Mouse (Mus musculus) forebrain, embryonic 12.5 days (tissue): ENCODE data around the gene Rin3. TPM values are rescaled to one million over a fixed set of nuclear protein-coding genes. Genes with fewer than 3 reads are reported as not detected.
A peak's percentile ranks its signal among the peaks of the same experiment; 100 is the strongest.

Experiments used
- ATAC-seq: fragments of 200-750 bp; cut with Nextera tagmentation; 2 replicates; pipeline ENCODE4 v1.8.0; 2017; ENCODE audit warnings: moderate TSS enrichment; ENCODE audit not compliant: low FRiP score
- H3K27ac ChIP-seq: fragments of 300-500 bp; sonication (generic); 2 replicates; pipeline ENCODE4 v1.5.1; 2016; ENCODE audit warnings: mild to moderate bottlenecking
- H3K27me3 ChIP-seq: fragments of 300-500 bp; sonication (generic); 2 replicates; pipeline ENCODE4 v1.6.1; 2016; ENCODE audit warnings: mild to moderate bottlenecking
- H3K36me3 ChIP-seq: fragments of 300-500 bp; sonication (generic); replicated peaks from 2 replicates; pipeline ENCODE4 v1.6.1; 2016; ENCODE audit warnings: mild to moderate bottlenecking
- H3K4me1 ChIP-seq: fragments of 300-500 bp; sonication (generic); 2 replicates; pipeline ENCODE4 v1.6.1; 2016
- H3K4me2 ChIP-seq: fragments of 300-500 bp; sonication (generic); 2 replicates; pipeline ENCODE4 v1.6.1; 2016; ENCODE audit warnings: mild to moderate bottlenecking, moderate library complexity
- H3K4me3 ChIP-seq: fragments of 300-500 bp; sonication (generic); replicated peaks from 2 replicates; pipeline ENCODE4 v1.5.1; 2016; ENCODE audit warnings: mild to moderate bottlenecking
- H3K9ac ChIP-seq: fragments of 300-500 bp; sonication (generic); 2 replicates; pipeline ENCODE4 v1.6.1; 2016; ENCODE audit warnings: mild to moderate bottlenecking
- H3K9me3 ChIP-seq: fragments of 300-500 bp; sonication (generic); 2 replicates; pipeline ENCODE4 v1.6.1; 2016
- WGBS: fragments of 180-500 bp; shearing (Covaris S2); methylation state at CpG from one replicate; pipeline ENCODE4 v1.1.7; 2016; 5-methylcytosine and 5-hydroxymethylcytosine counted together
- polyA plus RNA-seq: library from polyadenylated mRNA; unstranded; fragments of >200 nt; fragmentation: Nextera tagmentation; extraction: Ambion mirVana; gene quantifications from 2 replicates; pipeline ENCODE4 v1.2.1, GENCODE M21; 2016

The Rin3 gene
- polyA plus RNA-seq, 1 experiment from 2014 or later: 2.9 TPM

DNA sequence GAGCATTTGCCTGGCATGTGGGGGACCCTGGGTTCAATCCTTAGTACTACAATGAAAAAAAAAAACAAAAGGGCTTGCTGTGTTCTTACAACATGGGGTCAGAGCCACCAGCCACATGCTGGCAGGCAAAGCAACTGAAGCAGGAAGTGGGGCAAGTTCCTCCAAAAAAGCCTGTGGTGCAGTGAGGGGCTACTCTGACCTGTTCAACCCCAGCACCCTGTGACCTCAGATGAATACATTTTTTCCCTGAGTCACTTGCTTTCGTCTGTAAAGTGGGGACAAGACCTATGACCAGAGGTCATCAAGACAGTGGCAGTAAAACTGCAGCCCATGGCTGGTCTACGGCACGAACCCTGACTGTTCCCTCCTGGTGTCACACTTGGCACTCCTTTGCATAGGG is 84.2 kb downstream of the Rin3 start:
- Histone ChIP-seq H3K4me1 (no peaks in the 10 kb centered on the region), H3K27ac (no peak overlapping the region), H3K4me2 (no peak overlapping the region), H3K4me3 (no peak overlapping the region), H3K36me3 (no peaks in the 10 kb centered on the region), H3K9ac (no peak overlapping the region), H3K9me3 (no peaks in the 10 kb centered on the region), H3K27me3 (no peaks in the 10 kb centered on the region)
- WGBS: 92% methylated on average over 3 of the region's 3 CpGs
- ATAC-seq: no peak

DNA sequence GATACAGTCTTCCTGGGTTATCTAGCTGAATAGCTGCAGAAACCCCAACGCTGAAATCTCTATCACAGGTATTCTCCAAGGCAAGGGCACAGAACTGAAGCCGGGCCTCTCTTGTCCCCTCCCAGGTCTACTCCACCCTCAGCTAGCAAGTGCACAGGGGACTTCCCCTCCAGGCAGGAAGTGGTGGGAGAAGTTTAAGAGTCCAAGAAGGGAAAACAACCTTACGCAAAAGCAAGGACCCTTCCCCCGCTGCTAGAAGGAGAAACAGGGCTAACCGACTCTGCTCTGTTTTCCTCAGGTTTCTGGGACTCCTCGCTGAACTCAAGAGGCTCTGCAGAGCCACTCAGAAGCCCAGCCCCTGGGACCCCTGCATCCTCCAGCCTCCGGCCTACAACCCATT is 85.2 kb downstream of the Rin3 start:
- 80% methylated on average over 7 of the region's 7 CpGs for WGBS

DNA sequence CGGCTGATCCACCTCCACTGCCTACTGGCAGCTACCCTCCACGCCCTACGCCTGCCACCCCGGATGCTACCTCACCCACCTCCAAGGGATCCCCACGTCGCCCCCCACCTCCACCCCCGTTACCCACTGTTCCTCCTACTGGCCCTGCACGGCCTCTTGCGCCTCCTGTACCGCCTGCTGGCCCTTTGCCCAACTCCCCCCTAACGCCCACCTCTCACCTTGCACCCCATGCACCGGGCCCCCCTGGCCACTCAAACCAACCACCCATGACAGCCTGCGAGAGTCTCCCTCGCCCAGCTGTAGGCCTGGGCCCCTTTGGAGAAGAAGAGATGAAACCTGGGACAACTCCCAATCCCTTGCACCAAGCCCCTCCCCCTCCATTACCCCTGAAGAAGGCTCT is 85.7 kb downstream of the Rin3 start:
- Histone ChIP-seq H3K4me1 (no peaks in the 10 kb centered on the region), H3K36me3 (no peaks in the 10 kb centered on the region), H3K9me3 (no peaks in the 10 kb centered on the region), H3K27me3 (no peaks in the 10 kb centered on the region), H3K27ac (no peak overlapping the region), H3K4me3 (no peak overlapping the region), H3K9ac (no peak overlapping the region), H3K4me2 (no peak overlapping the region)
- WGBS: 84% methylated on average over 14 of the region's 14 CpGs
- 0 out of 2 replicates have a peak, but pooled peaks have one; percentile 27 for ATAC-seq

More for the DNA sequence above, 85.2 kb downstream of the Rin3 start:
- Histone ChIP-seq H3K27ac (no peak overlapping the region), H3K9me3 (no peaks in the 10 kb centered on the region), H3K27me3 (no peaks in the 10 kb centered on the region), H3K4me1 (no peaks in the 10 kb centered on the region), H3K9ac (no peak overlapping the region), H3K4me2 (no peak overlapping the region), H3K4me3 (no peak overlapping the region), H3K36me3 (no peaks in the 10 kb centered on the region)
- no peak for ATAC-seq

DNA sequence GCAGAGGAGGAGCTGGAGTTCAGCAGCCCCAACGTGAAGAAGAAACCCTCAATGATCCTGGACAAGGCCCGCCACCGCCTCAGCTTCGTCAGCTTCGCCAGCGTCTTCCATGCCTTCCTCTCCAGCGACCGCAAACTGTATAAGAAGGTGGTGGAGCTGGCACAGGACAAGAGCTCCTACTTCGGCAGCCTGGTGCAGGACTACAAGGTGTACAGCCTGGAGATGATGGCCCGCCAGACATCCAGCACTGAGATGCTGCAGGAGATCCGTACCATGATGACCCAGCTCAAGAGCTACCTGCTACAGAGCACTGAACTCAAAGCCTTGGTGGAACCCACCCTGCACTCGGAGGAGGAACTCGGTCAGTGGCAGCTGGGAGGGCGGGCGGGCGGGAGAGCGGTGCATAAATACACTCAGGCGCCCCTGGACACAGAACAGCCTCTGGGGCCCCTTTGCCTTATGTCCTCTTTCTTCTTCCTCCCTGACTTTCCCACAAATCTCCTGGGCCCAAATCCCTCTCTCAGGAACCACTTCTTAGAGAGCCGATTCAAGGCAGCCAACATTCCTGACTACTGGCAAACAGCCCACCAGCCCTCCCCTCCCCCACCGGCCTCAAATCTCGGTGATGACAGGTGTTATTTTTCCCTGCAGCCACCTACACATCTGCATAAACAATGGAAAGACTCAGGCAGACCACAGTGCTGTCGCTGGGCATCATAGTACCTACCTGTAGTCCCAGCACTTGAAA is 86.8 kb downstream of the Rin3 start:
- Histone ChIP-seq H3K4me2 (no peak overlapping the region), H3K4me3 (no peak overlapping the region), H3K27ac (no peak overlapping the region), H3K9me3 (no peaks in the 10 kb centered on the region), H3K36me3 (no peaks in the 10 kb centered on the region), H3K27me3 (no peaks in the 10 kb centered on the region), H3K4me1 (no peaks in the 10 kb centered on the region), H3K9ac (no peak overlapping the region)
- WGBS: 87% methylated on average over 22 of the region's 22 CpGs
- no peak for ATAC-seq

DNA sequence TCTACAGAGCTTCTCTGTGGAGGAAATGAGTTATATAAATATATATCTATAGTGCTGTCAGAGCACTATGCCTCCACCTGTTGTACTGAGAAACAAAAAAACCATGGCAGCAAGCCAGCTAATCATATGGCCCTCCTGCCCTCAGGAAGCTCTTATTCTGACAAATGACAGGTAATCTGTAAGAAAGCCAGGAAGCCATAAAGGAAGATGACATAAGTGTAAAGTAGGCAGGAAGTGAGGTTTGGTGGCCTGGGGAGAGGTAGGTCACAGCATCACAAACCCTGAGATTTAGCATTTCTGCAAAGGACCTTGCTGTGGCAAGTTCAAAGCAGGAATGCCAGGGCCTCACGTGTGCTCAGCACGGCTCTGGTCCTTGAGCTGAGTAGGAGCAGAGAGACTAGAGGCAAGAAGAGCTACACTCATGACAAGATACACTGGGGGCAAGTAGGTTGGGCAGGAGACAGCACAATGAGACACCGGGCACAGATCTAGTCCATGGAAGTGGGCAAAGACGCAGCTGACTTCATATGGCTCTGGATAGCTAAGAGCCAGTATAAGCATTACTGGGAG is 88.2 kb downstream of the Rin3 start:
- ATAC-seq: no peak
- 90% methylated on average over 4 of the region's 4 CpGs for WGBS
- no peak overlapping the region for H3K4me2 ChIP-seq

DNA sequence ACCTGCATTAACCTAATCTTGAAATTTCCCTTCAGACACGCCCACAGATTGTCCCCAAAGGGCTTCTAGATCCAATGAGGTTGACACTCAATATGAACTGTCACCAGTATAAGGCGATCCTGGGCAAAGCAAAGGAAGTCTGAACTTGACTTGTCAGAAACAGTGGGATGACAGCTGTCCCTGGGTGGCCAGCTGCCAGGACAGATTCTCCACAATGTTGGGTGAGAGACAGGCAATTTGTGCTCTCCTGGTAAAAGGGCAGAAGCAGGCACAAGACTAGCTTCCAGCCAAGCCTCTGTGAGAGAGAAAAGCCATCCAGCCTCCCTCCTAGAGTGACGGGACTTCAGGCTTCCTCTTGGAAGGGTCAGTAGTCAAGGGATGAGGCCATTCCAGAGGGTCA is 89.5 kb downstream of the Rin3 start:
- H3K4me1 ChIP-seq: no peaks in the 10 kb centered on the region
- no peak overlapping the region for H3K27ac ChIP-seq
- H3K4me3 ChIP-seq: no peak overlapping the region
- H3K9me3 ChIP-seq: no peaks in the 10 kb centered on the region
- H3K4me2 ChIP-seq: no peak overlapping the region
- no peaks in the 10 kb centered on the region for H3K36me3 ChIP-seq
- no peaks in the 10 kb centered on the region for H3K27me3 ChIP-seq
- ATAC-seq: no peak
- 76% methylated on average over 3 of the region's 3 CpGs for WGBS
- no peak overlapping the region for H3K9ac ChIP-seq

More for the DNA sequence above, 88.2 kb downstream of the Rin3 start:
- H3K4me3 ChIP-seq: no peak overlapping the region
- no peaks in the 10 kb centered on the region for H3K4me1 ChIP-seq
- no peaks in the 10 kb centered on the region for H3K9me3 ChIP-seq
- no peak overlapping the region for H3K9ac ChIP-seq
- H3K36me3 ChIP-seq: no peaks in the 10 kb centered on the region
- H3K27me3 ChIP-seq: no peaks in the 10 kb centered on the region
- H3K27ac ChIP-seq: no peak overlapping the region

DNA sequence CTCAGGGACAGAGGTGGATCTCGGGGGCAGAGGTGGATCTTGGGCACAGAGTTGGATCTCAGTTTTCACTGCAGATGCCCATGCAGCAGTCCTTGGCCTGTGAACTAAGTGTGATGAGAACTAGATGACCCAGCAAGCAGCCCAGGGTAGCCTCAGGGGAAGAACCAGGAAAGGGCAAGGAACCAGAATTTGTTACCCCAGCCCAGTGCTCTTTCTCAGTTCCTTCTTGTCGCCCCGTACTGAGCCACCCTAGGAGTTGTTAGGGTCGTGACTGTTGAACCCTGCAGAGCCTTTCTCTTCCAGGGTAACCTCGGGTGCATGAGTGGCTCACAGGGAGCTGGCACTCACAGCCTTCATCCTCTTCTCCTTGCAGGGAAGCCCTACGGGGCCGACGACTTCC is 99.3 kb downstream of the Rin3 start:
- Histone ChIP-seq H3K4me1 (no peaks in the 10 kb centered on the region), H3K4me2 (no peak overlapping the region), H3K9ac (no peak overlapping the region), H3K9me3 (no peaks in the 10 kb centered on the region), H3K27ac (no peak overlapping the region), H3K27me3 (no peaks in the 10 kb centered on the region), H3K4me3 (no peak overlapping the region), H3K36me3 (no peaks in the 10 kb centered on the region)
- no peak for ATAC-seq
- 83% methylated on average over 8 of the region's 8 CpGs for WGBS

DNA sequence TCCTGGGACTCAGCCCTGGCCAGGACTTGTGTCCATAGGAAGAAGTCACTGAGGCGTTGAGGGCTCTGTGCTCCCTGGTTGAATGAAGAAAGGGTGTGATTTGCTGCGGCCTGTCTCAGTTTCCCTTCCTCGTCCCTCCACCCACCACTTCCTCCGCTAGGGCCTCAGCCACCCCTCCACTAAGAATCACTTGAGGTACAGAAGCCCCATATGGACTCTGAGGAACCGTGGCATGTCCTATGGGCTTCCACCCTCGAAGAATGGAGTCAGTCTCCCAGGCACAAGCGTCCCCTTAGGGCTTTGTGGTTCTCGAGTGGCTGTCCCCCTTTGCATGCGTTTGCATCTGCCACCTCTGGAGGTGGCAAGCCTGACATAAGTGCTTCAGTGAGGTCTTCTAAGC is 100.4 kb downstream of the Rin3 start:
- Histone ChIP-seq H3K27me3 (0 out of 2 replicates have a peak, but pooled peaks cover 5% of the 10 kb centered on the region), H3K36me3 (no peaks in the 10 kb centered on the region), H3K4me1 (no peaks in the 10 kb centered on the region), H3K4me2 (no peak overlapping the region), H3K9me3 (no peaks in the 10 kb centered on the region), H3K27ac (no peak overlapping the region), H3K4me3 (no peak overlapping the region), H3K9ac (no peak overlapping the region)
- 83% methylated on average over 9 of the region's 9 CpGs for WGBS
- ATAC-seq: no peak

DNA sequence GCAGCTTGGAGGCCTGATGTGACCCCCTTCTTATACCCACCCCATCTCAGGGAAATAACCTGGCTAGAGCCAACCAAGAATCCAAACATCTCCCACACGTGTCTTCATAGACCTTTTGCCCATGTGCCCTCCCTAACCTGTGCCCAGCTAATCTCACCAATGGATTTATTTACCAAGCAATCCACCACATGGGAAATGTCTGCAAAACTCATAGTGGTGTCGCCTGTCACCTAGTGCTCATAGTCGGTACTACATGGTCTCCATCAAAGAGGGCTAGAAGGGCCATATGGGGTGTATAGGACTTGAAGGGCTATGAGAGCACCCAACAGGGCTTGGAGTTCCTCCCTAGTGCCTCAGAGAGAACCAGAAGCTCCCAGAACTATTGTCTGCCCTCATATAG is 102.0 kb downstream of the Rin3 start:
- H3K36me3 ChIP-seq: no peaks in the 10 kb centered on the region
- no peak overlapping the region for H3K27ac ChIP-seq
- H3K9me3 ChIP-seq: no peaks in the 10 kb centered on the region
- no peaks in the 10 kb centered on the region for H3K4me1 ChIP-seq
- no peak overlapping the region for H3K4me2 ChIP-seq
- peak; percentile 24; the same call in 1 of the 2 replicates for ATAC-seq
- WGBS: 19% methylated on average over 3 of the region's 3 CpGs
- H3K27me3 ChIP-seq: peaks cover 13% of the 10 kb centered on the region; the same call in 1 of the 2 replicates
- no peak overlapping the region for H3K4me3 ChIP-seq
- no peak overlapping the region for H3K9ac ChIP-seq

DNA sequence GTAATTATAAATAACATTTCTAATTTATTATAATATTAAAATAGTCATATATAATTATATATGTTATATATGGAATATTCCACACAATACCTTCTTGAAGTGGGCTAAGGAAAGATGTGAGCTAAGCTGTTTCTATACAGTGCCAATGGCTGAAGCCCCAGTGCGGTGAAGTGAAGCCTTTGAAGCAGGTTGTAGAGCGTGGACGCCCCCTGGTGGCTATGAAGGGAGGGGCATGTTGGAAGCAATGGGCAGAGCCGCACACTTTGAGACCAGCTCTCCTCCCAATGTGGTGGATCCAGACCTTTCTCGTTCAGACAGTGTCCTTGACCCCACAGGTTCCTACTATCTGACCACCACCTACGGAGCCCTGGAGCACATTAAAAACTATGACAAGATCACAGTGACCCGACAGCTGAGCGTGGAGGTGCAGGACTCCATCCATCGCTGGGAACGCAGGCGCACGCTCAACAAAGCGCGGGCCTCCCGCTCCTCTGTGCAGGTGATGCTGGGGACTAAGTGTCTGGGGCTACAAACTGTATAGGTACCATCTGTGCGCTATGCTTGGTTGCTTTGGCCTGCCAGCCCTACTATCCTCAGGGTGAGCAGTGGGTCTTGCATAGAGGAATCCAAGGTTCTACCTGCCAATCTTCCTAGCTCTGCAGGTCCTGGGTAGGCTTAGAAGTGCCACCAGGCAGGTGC is 104.5 kb downstream of the Rin3 start:
- H3K9ac ChIP-seq: no peak overlapping the region
- H3K27me3 ChIP-seq: peaks cover 13% of the 10 kb centered on the region; the same call in 1 of the 2 replicates
- no peak overlapping the region for H3K27ac ChIP-seq
- no peaks in the 10 kb centered on the region for H3K9me3 ChIP-seq
- no peak overlapping the region for H3K4me2 ChIP-seq
- no peaks in the 10 kb centered on the region for H3K4me1 ChIP-seq
- H3K36me3 ChIP-seq: no peaks in the 10 kb centered on the region
- ATAC-seq: peak; percentile 74
- 48% methylated on average over 16 of the region's 16 CpGs for WGBS
- H3K4me3 ChIP-seq: no peak overlapping the region

DNA sequence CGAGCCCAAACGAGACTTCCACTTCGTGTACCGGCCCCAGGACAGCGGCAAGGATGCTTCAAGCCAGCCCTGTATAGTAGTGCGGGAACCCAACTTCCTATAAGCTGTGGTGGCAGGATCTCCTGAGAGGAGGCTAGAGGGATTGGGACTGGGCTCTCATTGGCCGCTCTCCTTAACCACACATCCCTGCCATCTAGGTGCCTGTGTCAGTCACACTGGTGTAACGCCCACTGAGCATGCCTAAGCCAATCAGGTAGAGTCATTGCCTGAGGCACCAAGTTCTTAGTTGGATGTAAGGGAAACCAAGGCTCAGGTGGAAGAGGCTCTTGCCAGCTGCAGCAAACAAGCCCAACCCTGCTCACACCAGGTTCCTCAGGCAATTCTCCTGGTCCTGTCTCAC is 107.2 kb downstream of the Rin3 start:
- no peaks in the 10 kb centered on the region for H3K9me3 ChIP-seq
- peaks cover 13% of the 10 kb centered on the region; the same call in 1 of the 2 replicates for H3K27me3 ChIP-seq
- 39% methylated on average over 8 of the region's 8 CpGs for WGBS
- peaks cover 9% of the 10 kb centered on the region; the same call in 1 of the 2 replicates for H3K36me3 ChIP-seq
- H3K4me2 ChIP-seq: peak overlapping the region; percentile 13; the same call in 1 of the 2 replicates
- no peak overlapping the region for H3K9ac ChIP-seq
- H3K27ac ChIP-seq: no peak overlapping the region
- ATAC-seq: no peak
- H3K4me1 ChIP-seq: no peaks in the 10 kb centered on the region
- no peak overlapping the region for H3K4me3 ChIP-seq

DNA sequence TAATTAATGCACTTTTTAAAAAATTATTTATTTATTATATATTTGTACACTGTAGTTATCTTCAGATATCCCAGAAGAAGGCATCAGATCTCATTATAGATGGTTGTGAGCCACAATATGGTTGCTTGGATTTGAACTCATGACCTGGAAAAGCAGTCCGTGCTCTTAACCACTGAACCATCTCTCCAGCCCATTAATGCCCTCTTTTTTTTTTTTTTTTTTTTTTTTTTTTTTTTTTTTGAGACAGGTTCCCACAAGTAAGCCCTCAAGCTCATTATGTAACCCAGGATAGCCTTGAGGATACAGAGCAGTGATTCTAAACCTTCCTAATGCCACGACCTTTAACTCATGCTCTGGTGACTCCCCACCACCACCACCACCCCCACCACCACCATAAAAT is 108.3 kb downstream of the Rin3 start:
- H3K36me3 ChIP-seq: peaks cover 10% of the 10 kb centered on the region; the same call in 1 of the 2 replicates
- H3K4me2 ChIP-seq: no peak overlapping the region
- H3K27ac ChIP-seq: no peak overlapping the region
- peaks cover 13% of the 10 kb centered on the region; the same call in 1 of the 2 replicates for H3K27me3 ChIP-seq
- no peak overlapping the region for H3K4me3 ChIP-seq
- H3K9ac ChIP-seq: no peak overlapping the region
- 91% methylated on average over 2 of the region's 2 CpGs for WGBS
- H3K4me1 ChIP-seq: peaks cover 3% of the 10 kb centered on the region; the same call in 1 of the 2 replicates
- no peaks in the 10 kb centered on the region for H3K9me3 ChIP-seq
- ATAC-seq: no peak
